Mouse (Mus musculus) layer of hippocampus, adult 18-20 months (tissue): ENCODE measurements around the gene Pard3b. TPM values are rescaled to one million over a fixed set of nuclear protein-coding genes. Genes with fewer than 3 reads are reported as not detected.

Experiments used
- DNase-seq, 2 experiments: peaks; one replicate each; pipeline ENCODE4 v3.0.0; 2022; ENCODE audit warnings: low spot score in 2 of 2
- total RNA-seq, 2 experiments: library from RNA; stranded (reverse); gene quantifications; 2 replicates each; pipeline ENCODE4 v1.2.3; 2021

Gene Pard3b
- total RNA-seq, 2 experiments from 2014 or later, result 5.4 to 5.9 TPM

- DNase-seq, result peak in 1 of 2 experiments; percentile 13
These were observed 1044.1 kb downstream of the Pard3b start for GRCm38 (mm10) chr1:62682456-62683385.

GRCm38 (mm10) chr1:62683498-62683897 is 1044.9 kb downstream of the Pard3b start:
- no peak for DNase-seq

- DNase-seq, result peak; percentile 73 to 90
These were observed 1048.9 kb downstream of the Pard3b start for GRCm38 (mm10) chr1:62687511-62687910.

DNA sequence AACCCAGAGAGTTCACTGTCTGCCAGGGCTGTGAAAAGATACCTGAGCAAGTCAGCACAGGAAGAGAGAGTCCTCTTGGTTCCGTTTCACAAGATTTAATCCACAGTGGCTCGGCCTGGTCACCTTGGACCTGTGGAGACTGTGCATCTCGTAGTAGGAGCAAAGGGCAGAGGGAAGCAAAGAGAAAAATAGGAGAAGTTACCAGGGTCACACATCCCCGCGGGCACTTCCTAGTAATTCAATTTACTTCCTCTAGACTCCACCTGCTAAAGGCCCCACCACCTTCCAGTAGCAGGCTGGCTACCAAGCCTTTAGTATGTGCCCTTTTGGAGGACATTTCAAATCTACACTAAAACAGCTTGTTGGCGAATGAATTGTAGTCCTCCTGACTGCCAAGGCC is 1052.6 kb downstream of the Pard3b start:
- DNase-seq, result no peak
